Mouse (Mus musculus): ENCODE measurements around the gene Dlg2.

The Dlg2 gene

DNA sequence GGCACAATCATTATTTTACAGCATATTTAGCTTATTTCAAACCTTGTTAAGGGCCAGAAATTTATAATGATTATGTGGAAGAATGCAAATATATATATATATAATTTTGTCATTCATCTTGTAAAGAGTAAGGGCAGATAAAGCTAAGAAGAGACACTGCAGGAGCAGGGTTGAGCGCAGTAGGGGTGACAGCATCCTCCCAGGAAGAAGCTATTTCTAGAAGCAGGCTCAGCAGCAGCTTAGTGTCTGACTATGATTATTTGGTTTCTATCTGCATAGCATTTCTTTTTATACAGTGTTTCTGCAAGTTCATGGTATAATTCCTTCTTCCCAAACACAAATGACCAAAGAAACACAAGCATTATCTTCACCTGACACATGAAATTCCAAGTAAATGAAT is 1479.1 kb downstream of the Dlg2 start:
- no peak for DNase-seq

DNA sequence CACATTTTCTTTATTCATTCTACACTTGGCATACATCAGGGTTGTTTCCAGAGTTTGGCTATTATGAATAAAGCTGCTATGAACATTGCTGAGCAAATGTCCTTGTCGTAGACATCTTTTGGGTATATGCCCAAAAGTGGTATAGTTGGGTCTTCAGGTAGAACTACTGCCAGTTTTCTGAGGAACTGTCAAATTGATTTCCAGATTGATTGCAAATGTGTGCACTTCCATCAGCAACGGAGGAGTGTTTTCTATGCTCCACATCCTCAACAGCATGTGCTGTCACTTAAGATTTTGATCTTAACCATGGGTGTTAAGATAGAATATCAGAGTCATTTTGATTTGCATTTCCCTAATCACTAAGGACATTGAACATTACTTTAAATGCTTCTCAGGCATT is 1486.5 kb downstream of the Dlg2 start:
- DNase-seq = no peak

DNA sequence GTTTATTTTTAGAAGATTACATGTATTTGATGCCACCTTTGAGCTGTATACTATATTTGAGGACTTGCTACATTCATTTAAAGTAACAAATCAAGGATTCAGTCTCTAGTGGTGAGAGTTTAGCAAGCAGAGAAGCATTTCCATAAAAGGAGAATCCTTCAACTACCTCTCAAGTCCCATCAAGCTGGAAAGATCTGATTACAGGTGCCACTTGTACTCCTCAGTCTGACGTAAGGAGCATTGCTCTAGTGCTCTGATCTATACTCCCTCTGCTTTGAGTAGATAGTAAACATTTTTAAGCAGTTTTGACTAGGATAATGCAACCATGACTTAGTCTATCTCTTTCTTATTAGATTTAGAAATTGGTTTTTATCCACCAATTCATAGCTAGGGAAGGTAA is 1496.5 kb downstream of the Dlg2 start:
- DNase-seq = no peak

DNA sequence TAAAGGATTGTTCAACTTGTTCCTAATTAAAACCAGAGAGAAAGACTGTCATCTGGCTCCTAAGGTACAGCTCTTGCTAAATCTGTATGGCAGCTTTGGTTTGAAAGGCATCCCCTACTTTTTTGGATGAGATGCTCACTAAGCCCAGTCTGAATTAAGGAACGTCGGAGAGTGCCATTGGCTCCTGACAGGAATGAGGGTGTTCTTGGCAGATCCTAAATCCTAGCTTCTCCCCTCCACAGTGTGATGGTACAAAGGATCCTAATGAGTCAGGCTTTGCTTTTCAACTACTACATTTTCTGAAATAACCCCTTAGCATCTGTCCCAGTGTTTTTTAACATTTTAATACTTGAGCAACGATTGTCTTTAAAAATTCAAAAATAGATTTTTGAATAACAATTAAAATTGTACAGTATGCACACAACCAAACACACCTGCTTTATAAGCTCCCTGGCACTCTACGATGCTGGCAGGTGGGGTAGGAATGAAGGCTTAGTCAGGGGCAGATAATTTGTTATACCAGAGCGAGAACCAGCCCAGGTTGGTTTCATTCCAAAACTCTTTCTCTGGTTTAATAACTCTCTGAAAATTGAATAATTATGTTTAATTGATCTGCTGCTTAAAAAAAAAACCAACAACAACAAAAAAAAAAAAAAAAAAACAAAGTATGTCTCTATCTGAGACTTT is 1527.4 kb downstream of the Dlg2 start:
- DNase-seq = no peak

DNA sequence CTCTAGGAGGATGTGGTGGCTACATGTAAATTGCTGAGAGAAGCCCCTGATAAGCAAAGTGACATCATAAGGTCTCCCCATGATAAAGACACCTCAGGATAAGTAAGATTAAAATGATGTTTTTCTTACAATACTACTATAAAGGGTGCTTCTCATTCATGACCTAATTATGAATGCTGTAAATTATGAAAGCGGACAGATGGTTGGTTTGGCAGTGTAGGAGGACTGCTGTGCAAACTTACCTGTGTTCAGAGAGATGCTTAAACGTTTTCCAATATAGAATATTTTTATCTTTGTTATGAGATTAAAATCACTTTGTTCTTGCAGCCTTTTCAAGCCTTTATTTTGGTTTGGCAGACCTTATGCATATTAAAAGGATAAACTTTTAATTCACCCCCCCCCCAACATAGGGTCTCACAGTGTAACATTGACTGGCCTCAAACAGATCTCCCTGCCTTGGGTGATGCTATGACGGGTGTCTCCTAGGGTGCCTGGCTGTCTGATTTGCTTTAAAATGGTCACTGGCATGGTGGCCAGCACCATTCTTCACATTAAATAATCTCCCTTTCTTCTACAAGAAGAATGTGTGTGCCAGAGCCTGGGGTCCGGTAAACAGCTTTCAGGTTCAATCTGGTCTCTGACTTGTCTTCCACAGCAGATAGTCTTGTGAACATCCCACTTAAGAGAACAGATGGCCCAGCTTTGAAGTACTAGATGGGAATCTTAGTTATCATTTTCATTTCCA is 1529.4 kb downstream of the Dlg2 start:
- peak; percentile 22 to 36 for DNase-seq

DNA sequence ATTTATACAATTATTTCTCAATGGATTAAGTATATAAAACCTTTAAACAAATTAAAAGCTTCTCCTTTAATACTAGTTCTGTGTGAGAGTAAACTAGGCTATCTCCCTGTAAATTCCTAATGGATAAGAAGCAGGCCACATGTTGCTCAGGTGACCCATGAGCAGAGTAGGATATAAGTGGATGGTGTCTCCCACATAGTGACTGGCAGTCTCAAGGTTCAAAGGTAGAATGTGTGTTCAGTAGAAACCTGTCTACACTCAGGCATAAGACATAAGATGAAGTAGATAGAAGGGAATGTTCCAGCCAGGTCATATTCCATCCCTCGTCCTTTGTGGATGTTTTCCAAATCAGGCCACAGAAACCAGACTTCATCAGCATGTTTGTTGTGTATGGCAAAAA is 1532.2 kb downstream of the Dlg2 start:
- DNase-seq = no peak

DNA sequence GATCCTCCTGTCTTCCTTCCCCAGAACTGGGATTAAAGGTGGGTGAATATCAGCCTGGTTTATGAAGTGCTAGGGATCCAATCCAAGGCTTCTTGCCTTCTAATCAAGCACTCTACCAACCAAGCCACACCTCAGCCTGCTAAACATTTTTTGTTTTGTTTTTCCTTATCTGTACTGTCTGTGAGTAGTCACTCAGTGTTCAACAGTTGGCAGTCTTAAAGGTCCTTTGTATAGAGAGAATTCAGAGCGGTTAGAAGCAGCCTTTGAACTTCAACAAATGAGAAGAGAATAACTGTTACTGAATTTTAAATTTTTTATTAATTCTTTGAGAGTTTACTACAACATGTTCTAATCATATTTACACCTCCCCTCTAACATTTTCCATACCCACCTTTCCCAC is 1548.5 kb downstream of the Dlg2 start:
- DNase-seq = no peak

DNA sequence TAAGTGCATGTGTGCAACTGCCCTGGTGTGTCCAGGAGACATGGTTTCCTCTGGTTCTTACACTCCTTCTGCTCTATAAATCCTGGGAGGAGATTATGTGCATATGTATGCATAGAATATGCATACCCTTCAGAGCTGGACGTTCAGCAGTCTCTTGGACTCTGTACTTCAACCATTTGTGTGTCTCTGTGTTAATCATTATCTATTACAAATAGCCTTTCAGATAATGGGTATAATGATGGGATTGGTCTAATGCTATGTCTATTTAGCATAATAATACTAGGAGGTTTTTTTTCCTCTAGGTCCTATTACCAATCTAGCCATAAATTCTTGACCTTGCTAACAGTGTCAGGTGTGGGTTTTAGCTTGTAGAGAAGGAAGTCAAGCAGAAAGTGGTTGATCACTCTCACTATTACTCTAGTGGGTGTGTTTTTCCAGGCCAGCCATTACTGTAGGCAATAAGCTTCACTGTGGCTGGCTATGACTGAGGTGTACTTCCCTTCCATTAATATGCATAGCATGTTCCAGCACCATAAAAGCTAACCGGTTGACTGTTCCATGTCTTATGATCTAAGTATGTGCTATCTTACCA is 1549.1 kb downstream of the Dlg2 start:
- DNase-seq = no peak

DNA sequence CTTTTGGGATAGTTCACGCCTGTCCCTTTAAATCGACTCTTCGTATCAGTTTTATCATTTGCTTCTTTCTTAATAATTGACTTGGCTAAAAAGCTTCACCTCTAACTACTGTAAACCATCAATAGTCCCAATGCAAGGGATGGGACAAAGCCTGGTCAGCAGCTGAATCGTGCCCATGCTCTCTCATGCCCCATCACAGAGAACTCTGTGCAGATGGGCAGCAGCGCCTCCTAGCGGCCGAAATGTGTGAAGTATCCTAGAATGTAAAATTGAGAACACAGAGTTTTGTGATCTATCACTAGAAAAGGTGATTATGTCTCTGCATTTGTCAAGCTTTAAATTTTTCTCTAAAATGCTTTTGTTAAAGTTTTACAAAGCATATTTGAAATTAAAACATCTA is 1550.6 kb downstream of the Dlg2 start:
- peak; percentile 70 to 78 for DNase-seq

DNA sequence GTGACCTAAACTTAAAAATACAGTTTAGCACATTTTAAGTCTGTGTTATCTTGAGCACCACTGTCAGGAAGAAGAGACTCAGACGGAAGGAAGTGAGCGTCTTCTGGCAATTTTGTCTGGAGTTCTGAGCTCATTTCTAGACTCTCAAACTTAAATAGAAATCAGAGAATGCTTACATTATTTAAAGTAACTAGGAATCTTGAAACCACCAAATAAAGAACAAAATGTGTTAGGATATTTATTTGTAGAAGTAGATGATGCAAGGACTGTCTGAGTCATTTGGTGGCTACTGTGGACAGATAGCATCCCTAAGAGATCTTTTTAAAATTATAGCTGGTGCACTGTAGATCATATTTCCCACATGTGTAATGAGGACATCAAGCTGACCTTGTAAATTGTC is 1557.8 kb downstream of the Dlg2 start:
- DNase-seq = no peak

DNA sequence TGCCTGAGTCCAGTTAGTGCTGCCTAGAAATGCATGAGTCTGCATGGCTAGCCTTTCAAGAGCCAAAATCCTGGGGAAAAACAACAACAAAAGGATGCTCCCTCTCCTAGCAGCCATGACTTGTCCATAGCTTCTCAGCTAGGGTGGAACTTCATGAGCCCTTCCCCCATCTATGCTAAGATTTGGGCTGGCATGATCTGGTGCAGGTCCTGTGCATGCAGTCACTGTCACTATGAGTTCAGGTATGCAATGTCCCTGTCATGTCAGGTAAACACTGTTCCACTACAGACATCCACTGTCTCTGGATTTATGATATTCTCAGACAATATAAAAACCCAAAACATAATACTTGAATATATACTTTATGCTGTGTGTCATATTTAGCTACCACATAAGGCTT is 1563.7 kb downstream of the Dlg2 start:
- DNase-seq = no peak

DNA sequence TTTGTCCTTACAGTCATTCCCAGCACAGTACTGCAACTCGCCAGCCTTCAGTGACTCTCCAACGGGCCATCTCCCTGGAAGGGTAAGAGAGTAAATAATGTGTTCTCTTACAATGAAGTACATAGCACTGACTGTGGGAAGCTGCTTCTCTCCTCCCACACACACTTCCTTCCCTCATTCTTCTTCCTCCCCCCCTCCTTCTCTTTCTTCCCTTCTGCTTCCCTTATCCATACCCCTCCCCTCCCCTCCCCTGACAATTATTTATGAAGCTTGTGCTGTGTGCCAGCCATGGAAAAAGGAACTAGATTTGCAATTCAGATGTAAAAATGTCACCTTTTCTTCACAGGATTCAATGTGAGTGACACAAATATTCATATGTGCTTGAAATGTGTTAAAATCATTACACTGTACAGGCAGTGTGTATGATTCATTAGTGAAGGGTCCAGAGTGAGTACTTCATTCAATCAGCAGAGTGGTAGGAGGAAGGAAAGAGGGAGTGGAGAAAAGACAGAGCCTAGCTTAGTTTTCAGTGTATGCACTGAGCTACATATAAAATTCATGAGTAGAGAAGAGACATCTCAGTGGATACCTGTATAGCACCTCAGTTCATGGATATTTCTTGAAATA is 1564.4 kb downstream of the Dlg2 start:
- no peak for DNase-seq

DNA sequence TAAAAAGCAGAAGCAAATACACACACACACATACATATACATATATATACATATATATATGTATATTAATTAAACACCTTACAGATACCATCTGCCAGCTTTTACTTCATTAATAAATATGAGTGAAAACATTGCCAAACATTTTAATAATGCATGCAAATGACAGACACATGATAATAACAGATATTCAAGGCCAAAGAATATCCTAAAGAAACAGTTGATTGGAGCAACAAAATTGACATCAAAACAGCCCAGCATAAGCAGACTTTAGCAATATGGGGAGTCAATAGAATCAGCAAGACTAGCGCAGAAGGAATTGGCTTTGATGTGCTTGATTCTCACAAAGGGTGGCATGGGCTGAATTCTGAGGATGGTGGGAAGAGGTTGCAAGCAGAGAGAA is 1568.5 kb downstream of the Dlg2 start:
- no peak for DNase-seq

DNA sequence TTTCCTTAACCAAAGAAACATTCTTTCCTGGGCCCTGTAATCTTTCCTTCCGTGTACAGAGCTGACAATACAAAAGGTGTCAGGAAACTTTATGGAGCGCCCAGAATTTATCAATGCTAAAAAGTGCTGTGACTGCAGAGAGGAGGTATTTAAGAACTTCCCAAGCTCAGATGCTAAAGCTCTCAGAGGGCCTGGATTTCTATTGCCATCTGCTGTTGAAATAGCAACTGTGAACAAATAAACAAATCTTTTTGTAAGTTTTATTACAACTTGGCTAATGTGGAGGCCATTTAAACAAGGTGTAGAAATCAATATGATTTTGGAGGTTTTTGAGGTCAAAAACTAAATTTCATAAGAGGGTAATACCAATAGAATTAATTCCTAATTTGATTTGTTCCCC is 1570.8 kb downstream of the Dlg2 start:
- no peak for DNase-seq

DNA sequence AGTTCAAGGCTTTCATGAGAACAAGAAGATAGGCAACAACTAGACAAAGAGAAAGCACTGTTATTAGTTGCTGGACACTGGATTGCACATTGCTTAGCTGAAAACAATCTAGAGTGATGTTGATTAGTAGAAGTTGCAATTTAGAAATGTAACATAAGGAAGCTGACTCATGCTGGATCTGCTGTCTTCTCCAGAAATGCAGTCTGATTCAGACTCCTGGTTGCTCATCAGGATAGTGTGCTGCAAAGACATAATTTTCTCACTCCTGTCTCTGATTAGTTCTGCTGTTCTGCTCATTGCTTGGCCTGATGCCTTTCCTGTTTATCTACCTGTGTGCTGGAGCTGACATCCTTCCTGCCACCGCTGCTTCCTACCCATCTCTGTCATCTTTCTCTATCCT is 1572.4 kb downstream of the Dlg2 start:
- no peak for DNase-seq

DNA sequence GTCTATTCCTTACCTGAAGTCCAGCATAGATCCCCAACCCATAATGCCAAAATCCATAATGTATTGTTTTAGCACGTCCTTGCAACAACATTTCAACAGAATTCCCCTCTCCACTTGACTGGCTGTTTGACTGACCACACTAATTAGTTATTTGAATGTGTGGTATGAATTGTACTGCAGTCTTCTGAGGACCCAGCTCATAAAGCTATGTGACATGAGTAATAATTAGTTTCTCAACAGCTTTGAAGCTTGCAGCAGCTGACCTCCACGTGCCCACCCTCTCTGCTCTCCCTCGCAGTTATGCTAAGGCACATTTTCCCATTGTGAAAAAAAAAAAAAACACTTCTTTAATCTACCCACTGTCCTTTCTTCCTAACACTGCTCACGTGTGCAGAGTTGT is 1590.4 kb downstream of the Dlg2 start:
- no peak for DNase-seq

DNA sequence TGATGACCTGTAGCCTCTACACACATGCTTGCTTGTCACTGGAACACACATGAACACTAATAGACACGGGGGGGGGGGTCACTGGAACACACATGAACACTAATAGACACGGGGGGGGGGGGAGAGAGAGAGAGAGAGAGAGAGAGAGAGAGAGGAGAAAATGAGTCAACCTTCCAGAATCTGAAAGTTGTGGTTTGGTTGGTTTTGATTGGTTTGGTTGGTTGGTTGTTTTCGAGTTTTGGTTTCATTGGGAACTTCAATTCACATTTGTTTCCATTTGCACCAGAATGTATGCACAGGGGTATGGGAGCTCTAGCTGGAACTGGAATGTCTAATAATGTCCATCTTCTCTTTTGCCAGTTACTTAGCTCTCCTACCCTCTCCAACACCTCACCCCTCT is 1611.0 kb downstream of the Dlg2 start:
- no peak for DNase-seq

DNA sequence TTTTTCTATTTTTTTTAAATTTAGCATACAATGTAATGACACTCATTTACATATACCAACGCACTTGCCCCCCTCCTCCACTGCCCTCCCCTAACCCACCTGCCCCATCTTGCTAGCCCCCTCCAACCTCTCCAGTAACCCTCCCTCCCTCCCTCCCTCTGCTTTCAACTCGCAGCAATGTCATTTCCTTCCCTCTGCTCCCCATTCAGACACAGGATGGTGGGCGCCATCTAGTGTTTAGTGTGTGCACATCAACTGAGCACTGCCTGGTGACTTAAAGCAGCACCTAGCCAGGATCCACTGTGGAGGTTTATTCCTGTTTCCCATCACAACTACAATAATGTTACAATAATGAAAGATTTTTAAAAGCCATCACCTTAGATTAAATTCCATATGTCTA is 1617.4 kb downstream of the Dlg2 start:
- DNase-seq = peak; percentile 68 to 78

DNA sequence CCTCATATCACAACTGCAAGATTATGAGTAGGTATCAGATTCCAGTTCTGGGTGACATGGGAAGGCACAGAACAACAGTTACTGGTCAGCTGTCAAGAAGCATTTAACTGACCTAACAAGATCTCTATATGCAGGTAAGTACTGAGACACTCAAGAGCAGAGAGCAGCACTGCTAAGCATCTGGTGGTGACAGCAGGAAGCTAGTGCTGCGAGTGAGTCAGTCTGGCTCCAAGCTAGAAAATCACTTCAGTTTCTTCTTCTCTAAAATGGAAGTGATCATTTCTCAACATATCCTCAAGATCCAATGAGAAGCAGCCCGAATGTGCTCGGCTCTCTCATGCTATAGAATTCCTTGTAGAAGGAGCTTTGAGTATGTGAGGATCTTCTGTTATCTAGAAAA is 1618.7 kb downstream of the Dlg2 start:
- no peak for DNase-seq

DNA sequence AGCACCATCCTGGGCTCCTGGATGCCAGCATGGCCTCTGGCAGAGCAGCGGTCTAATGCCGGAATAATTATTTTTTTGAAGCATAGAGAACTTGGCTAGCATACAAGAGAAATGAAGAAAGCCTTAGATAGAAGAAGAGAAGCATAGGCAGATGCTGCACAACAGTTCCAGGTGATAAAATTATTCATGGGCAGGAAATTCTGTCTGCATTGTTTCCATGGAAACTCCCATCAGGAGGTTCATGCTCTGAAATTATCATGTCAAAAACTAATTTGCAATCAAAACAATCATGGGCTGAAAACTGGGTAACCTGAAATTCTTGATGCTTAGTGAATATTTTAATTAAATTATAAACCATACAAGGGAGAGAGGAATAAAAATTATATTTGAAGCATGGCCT is 1624.4 kb downstream of the Dlg2 start:
- DNase-seq = no peak

DNA sequence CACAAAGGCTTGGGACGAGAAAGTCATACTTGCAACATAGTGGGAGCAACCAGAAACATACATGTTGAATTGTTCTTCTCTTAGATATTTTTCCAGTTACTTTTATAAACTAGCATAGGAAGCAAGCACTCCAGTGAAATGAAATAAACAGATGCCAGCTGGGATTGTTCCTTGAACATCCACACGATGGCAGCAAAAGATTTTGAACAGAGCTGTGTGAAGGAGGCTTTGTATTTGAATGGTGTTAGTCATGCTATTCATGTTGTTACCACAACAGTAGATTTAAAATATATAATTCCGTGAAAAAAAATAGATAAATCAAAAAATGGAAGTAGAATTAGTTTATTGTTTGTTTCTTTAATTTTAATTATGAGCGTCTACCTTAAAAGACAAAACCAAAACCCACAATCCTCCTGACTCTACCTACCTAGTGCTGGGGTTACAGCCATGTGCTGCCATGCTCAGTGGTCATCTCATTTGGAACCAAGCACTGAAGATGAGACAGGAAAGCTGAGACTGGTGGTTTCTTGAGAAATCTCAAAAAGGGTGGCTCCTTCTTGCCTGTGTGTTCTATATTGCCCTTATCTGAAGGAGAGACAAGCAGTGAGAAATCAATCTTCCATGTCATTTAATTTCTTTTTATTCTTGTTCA is 1626.5 kb downstream of the Dlg2 start:
- peak; percentile 68 to 73 for DNase-seq

DNA sequence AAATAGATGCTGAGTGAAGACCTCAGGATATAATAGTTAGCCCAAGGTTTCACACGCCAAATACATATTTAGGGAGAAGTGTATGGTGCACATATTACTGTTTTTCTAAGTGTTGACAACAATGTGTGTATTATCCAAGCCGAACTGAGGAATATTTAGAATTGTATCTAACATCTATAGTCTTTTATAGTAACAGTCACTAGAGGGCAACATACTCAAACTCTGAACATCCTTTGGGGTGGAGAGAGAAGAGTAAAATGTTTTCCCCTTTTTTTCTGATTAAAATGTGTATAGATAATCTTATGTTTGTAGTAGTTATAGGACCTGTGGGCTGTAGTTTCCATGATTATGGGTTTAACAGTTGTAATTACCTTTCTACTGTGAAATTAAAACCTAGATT is 1629.0 kb downstream of the Dlg2 start:
- DNase-seq = no peak

DNA sequence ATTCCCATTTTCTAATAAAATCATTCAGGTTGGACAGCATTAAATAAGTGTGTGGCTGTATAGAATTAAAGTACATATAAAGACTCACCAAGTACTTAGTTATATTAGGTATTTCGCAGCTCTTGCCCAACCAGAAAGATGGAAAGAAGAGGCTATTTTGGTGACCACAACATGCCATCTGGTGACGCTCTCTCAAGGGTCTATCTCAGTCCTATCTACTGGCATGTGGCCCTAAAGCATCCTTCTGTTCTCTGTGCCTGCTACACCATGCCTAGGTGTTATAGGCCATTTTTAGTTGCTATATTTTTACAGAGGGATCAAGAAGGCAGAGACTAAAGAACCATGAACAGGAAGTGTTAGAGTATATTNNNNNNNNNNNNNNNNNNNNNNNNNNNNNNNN is 1629.5 kb downstream of the Dlg2 start:
- DNase-seq = peak; percentile 32 to 39

DNA sequence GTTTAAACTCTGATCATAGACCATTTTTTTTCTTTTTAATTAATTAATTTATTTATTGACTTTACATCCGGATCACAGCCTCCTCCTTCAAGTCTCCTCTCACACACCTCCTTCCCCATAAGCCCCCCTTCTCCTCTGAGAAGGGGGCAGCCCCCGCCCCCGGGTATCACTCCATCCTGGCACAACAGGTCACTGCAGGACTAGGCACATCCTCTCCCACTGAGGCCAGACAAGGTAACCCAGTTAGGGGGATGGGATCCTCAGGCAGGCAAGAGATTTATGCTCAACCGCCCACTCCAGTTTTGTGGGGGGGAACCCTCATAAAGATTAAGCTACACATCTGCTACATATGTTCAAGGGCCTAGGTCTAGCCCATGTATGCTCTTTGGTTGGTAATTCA is 1636.6 kb downstream of the Dlg2 start:
- DNase-seq = no peak
